Mouse (Mus musculus): ENCODE measurements at regions not wholly inside any gene's neighbourhood (a gene's known extent, or its start where the extent isn't known, plus 50 kb on each side); places are given as distances from the start of the nearest gene placed in this dataset.

DNA sequence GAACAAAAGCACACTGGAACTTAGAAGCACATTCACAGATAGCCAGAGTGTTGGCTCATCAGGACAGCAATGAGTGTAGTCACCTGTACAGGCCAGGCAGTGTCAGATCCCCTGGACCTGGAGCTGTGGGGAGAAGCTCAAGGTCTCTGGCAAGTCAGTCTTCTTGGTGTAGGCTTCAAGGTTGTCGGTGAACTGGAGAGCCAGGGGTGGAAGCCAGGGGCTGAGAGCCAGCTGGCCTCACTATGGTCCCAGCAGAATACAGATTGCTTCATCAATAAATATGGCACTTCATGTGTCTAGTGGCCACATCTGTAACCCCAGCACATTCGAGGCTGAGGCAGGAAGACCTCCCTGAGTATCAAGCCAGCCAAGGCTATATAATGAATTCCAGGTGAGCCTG lies 101.0 kb upstream of the Tgfbr2 start:
- DNase-seq = peak; percentile 14

DNA sequence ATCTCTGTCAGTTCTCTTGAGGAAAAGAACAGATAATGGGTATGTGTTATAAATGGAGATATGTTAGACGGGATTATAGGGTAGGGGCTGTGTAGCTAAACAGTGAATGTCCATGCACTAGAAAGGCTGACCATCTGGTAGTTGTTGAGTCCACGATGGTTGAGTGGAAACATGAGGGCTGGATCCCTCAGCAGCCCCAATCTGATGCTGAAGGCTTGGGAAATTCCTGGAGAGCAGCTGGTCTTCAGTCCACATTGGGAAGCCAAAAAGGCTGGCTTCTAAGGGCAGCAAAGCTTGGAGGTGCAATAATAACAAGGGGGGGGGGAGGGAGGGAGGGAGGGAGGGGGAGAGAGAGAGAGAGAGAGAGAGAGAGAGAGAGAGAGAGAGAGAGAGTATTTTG lies 97.3 kb upstream of the Tgfbr2 start:
- peak; percentile 19 for DNase-seq

DNA sequence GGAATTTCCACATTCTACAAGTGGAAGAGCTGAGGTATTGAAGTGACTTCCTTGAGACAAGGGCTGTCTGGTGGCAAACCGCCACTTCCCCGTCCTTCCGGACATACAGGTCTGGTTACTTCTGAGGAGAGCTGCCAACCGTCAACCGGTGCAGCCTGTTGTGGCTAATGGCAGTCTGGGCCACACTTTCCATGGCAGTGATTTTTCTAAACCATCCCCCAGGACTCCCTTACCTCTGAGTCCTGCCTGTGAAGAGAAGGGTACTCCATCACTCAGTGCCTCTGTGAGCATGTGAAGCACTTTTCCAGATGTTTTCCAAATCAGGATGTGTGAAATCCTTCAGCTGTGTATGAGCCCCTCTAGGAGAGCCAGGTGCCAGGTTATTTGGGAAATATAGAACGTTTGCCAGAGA lies 95.3 kb upstream of the Tgfbr2 start:
- DNase-seq = peak; percentile 86

DNA sequence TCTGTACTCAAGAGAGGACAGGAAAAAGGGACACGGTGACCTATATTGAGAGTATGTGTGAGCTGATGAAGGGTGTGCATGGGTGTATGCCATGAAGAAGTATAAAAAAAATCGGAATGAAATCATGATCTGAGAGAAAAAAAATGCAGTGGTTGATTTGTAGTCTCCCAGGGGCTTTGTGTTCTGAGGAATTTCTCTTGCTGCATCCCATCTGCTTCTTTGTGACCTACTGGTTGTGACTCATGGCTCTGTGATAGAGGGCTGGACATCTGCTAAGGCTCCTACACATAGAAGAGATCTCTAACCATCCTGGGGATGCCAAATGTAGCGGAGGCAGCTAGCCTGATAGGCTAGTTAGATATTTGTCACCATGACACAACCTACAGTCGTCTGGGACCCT lies 92.3 kb upstream of the Tgfbr2 start:
- no peak for DNase-seq

DNA sequence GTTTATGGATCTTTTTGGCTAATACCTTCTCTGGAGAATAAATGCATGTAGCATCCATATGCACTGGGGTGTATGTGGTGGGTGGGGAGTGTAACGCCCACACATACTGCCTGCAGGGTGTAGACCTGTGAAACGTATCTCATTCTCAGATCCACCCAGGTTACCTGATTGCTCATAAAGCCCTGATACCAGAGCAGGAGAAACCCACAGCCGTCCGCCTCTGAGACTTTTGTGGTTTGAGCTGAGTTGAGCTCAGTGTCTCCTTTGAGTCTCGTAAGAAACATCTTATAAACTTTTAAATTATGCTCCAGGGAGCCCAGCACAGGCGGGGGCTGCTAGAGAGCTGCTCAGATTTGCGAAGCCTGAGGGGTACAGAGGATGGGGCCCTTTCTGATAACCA lies 88.7 kb upstream of the Tgfbr2 start:
- DNase-seq = no peak

DNA sequence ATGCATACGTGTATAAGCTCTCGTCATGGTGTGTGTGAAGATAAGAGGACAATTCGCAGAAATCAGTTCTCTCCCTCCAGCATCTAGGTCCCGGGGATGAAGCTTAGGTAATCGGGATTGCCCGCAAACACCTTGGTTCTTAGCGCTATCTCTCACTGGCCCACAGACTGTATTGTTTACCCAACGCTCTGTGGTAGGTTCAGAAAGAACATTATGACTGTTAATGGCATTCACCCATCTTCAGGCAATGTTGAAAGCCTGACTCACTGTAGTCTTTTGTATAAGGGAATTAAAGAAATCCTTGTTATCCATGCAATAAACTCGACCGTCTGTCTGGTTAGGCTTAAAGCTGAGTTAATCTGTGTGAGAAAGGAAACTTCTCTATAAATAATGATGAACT lies 84.4 kb upstream of the Tgfbr2 start:
- no peak for DNase-seq

DNA sequence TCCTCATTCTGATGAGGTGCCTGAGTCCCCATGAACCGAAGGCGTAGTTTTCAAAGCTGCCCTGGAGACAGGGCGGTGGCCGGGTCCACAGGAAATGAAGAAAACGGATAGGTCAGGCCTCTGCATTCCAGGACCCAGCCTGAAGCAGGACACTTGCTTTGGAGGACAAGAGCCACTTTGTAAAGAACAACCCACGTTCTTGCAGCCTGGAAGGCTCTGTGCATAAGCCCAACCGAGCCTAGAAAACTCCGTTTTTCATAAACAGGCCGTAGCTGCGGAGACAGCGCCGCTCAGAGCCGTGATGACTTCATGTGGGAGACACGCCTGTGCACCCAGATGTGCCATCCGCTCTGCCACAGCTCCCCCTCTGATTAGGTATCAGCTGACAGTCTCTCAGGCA lies 78.4 kb upstream of the Tgfbr2 start:
- DNase-seq = no peak

DNA sequence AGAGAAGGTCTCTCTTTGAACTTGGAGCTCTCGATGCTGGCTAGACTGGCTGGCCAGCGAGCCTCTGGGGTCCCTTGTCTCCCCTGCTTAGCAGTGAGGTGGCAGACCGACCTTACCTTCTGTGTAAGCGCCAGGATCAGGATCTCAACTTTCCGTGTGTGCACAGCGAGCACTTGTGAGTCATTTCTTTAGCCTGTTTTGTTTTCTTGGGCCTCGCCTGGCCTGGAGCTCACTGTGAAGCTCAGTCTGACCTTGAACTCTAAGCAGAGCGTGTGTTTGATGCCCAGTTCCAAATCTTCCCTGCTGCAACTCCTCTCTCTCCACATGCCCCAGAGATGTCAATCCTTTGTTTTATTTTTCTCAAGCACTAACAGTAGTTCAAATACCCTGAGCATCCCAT lies 77.6 kb upstream of the Tgfbr2 start:
- DNase-seq = no peak

DNA sequence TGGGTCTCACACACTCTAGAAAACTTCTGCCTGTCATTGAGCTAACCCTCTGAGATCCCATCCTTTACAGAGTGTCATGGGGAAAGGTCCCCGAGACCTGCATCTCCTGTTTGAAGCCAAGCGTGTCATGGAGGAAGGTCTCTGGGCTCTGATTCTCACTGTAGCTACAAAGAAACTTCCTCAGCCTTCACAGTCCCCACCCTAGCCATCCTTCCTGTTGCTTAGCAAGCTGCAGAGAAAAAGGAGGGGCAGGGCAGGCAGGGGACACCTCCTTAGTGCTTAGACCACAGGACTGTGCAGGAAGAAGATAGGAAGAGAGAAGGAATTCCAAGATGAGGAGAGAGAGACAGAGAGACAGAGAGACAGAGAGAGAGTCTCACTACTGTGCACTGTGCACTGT lies 74.6 kb upstream of the Tgfbr2 start:
- DNase-seq = no peak

DNA sequence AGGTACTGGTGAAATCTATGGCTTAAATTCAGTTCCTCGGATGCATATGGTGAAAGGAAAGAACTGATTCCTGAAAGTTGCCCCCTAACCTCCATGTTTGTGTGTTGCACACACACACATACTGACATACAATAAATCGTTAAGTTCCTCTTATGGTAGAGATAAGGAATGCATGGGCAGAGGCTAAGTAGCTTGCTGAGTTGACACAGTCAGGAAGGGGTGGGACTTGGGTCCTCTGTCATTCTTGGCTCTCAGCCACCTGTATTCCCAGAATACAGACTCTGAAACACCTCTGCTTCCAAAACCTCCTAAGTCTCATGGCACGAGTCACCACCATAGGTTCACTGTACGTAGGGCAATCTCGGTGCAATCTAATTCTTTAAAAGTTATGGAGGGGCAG lies 70.0 kb upstream of the Tgfbr2 start:
- DNase-seq = no peak

DNA sequence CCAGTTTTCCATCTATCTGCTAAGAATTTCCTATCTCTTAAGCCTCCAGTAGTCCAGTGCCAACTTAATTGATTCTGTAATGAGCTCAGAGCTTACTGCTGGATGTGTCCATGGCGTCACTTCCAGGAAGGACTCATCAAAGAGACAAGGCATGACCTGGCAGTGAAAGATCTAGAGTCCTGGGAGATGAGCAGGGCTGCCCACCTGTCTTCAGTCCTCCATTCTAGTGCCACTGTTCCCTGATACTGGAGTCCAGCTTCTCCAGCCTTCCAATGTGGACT lies 69.4 kb upstream of the Tgfbr2 start:
- DNase-seq = no peak

DNA sequence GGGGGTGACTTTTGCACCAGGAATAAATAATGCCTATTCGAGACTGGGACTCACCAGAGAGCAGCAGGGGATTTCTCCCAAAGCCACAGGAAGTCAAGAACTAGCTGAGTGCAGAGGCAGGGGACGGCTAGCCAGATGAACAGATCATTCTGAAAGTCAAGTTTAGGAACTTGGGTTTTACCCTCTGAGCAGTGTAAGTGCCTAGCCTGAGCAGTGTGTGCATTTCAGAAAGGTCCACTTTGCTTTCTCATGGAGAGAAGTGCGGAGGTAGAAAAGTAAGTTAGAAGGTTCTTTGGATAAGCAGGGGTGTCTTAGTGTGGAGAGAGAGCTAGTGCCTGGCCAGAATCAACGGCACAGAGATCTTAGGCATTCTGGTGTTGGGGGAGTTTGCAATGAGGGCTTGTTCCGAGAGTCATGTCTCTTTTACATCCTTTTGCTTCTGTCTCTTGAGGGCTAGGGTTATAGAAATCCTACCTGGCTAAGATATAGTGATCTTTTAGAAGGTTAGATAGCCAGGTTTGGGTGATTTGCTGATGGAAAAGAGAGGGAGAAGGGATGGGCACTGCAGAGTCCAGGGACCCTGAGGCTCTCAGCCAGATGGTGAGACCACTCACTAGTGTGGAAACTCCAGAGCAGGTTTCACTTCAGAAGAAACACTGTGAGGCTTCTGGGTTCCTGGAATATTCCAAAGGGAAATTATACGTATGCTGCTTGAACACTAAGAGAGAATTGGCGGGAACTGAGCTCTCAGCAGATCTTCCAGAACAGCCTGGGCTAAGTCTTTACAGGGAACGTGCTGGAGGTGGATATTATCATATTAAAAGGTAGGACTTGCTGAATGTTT lies 68.8 kb upstream of the Tgfbr2 start:
- no peak for DNase-seq

DNA sequence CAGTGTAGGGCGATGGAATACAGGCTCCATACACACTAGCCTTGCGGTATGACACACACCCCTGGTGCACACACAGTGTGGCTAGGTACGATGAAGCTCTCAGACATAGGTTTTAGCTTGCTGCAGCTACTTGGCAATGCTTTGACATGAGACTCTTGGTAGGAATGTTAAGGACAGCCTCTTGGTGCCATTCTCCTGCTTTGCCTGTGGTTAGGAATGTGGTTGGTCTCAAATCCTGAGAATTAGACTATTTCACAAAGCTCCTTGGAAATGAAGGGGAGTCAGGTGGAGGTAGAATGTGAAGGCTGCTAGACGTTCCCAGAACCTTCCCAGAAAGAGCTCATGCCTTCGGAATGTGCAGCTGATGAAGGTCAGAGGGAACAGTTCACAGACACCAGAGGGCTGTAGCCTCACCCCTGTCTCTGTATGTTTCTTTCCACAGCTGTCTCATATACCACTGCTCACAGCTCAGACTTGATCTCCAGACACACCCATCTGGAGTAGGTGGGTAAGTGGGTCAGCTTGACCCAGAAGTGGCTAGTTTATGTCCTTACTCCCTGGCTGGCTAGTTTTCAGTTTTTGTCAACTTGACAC lies 66.9 kb upstream of the Tgfbr2 start:
- DNase-seq = peak; percentile 49

DNA sequence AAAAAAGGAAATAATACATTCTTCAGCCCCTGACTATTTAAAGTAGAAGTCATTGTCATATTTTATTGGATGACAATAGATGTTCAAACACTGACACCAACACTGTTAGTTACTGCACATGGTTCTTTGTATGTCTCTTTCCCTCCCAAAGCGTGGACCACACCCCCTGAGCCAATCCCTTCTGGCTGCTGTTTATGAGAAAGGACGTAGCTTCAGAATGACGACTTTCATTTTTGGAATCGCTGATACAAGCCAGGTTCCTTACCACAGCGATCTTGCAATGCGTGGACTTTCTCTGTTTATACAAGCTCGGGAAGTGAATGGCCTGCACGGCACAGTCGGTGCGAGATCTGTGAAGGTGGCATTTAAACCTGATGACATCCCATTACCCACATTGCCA lies 66.1 kb upstream of the Tgfbr2 start:
- DNase-seq = peak; percentile 64

DNA sequence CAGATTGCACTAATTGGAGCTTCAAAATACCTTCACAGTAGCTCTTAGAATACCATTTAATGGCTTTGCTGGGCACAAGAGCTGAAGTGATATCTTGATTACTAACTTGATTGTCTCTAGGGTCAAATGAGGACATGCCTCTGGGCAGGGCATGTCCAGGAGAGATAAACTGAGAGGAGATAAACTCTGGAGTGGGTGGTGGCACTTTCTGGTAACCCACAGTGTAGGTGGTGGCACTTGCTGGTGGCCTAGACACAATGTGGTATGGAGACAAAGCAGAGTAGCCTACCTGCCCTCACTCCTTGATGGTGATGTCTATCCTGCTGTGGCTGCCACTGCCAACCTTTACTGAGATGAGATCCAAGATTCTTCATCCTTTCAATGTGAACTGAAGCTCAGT lies 61.7 kb upstream of the Tgfbr2 start:
- no peak for DNase-seq

DNA sequence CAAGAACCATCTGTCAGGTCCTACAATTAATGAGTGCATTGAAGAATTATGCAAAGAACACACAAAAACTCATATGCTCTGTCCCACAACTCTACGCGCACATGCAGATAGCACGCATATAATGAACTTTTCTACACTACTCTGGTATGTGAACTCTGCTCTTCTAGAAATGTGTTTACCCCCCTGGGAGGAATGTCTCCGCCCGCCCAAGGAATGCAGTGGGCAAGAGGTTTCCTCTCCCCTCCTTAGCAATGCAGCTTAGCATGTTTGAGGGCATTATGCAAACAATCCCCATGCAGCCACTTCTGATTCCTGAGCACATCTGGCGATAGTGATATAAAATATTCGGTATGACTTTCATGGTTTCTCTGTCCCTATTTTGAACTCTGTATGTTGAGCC lies 59.0 kb upstream of the Tgfbr2 start:
- DNase-seq = peak; percentile 59

DNA sequence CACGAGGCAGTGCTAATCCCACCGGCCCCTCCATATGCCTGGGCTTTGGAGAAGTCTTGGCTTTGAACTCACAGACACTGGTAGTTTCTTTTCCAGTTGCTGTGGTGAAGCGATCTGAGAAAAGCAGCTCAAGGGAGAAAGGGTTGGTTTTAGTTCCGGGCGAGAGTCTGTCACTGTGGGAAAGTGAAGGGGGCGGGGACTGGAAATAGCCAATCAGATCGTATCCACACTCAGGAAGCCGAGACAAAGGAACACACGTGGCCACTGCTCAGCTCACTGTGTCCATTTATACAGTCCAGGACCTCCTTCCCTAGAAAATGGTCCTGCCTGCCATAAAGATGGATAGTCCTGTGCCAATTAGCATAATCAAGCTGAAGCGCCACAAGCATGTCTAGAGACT lies 57.2 kb upstream of the Tgfbr2 start:
- peak; percentile 37 for DNase-seq

DNA sequence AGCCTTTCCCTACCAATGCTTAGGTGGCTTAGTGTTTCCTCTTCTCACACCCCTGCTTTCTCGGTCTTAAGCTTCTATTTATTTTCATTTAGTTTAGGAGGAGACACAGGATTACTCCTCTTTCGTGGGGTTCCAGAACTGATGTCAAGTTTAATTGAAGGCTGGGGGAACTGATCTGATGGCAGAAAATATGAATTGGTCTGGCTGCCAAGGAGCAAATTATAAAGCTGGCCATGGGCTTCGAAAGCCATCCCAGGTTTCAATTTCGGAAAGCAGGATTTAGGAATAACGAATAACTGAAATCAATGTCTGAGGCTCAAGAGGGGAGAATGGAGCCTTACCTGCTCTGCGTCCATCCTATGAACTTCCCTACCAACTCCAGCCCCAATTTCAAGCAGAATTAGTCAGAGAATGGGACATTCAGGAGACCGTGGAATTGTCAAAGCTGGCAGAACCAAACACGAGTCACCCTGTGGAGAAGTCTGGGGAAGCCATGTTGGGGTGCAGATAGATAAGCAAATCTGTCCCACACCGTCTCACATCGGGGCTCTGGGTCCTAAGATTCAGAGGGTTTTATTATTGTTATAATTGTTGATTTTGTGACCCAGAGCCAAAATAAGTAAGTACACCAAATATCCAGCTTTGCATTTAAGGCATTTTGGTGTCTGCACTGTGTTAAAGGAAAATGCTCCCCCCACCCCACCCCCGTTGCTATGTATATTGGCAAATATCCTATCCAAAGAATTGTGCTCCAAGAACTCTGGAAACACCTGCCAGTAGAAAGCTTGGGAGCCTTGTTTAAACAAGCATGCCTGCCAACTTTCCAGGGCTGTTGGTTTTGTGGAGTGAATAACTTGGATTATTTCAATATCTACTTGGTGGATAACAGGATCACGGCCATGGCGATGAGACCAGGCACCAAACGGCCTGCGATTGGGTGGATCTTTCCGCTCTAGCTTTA lies 56.5 kb upstream of the Tgfbr2 start:
- DNase-seq = peak; percentile 88

DNA sequence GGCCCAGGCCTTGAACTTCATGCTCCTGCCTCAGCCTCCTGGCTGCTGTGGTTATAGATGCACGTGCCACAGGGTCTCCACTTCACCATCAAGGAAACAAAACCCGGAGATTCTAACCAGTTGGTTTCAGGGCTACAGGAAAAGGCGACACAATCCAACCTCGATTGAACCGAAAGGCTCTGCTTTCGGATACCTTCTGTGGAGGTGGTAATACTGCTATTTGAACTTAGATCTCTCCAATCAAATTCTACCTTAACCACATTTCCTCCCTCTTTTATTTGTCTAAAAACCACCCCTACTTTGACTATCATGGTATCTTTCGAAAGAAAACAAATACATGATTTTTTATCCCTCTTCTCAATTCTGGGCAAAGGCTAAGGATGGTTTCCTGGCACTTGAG lies 55.2 kb upstream of the Tgfbr2 start:
- no peak for DNase-seq

DNA sequence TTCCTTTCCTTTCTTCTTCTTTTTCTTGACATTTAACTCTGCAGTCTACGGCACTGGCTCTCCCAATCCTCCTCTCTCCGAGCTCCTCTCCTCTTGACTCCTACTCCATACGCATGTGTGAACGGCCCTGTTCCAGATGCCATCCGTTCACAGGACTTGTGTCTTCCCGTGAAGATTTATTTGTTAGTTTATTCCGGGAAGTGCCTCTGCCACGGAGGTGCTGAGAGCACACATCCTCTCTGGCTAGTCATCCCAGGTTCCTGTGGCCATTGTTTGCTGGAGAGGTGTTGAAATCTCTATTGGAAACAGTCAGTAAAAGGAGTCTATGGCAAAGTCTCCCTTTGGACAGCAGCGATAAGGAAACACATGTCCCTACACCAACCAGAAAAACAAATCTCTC lies 53.3 kb upstream of the Tgfbr2 start:
- DNase-seq = no peak

DNA sequence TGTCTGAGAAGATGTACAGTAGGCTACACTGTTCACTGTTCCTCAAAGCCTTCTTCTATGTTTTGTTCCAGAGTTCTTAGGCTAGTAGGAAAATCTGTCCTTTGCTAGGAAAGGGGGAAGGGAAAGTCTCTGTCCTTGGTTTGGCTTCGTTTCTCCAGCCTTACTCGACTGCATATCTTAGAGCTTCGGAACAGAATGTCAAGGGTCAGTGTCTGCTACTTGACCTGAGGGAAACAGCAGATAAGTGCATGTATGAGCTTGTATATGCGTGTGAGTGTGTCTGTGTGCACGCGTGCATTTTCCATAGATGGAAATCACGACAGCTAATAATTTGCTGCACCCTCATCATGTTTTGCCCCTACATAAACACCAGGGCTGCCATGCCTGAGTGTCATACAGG lies 52.6 kb upstream of the Tgfbr2 start:
- DNase-seq = no peak

All from lung, postnatal 36 days (tissue).